Mouse (Mus musculus): ENCODE measurements around the gene Tut4.

DNA sequence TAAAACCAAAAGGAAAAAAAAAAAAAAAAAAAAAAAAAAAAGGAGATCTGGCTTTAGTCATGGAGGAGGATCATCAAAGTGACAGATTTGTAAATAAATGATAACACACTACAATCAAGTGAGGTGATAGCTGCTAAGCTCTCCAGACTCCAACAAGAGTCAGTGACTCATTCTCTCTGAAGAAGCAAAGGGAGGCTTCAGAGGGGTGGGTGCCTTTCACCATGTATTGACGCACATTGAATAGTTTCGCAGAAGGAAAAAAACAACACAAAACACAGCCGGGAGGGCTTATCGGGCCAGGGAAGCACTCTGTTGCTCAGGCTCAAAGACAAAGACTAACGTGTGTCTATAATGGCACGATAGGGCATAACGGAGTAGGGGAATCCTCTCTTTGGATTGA is 11.1 kb upstream of the Tut4 start:
- TF ChIP-seq EP300 (IDR thresholded peaks at IDR 0.05) (no peak), CTCF (IDR thresholded peaks at IDR 0.05) (no peak)

Data from lung, postnatal 0 days (tissue).